15 mouse cellular contexts compared by ENCODE assay signal in the genomic region with DNA sequence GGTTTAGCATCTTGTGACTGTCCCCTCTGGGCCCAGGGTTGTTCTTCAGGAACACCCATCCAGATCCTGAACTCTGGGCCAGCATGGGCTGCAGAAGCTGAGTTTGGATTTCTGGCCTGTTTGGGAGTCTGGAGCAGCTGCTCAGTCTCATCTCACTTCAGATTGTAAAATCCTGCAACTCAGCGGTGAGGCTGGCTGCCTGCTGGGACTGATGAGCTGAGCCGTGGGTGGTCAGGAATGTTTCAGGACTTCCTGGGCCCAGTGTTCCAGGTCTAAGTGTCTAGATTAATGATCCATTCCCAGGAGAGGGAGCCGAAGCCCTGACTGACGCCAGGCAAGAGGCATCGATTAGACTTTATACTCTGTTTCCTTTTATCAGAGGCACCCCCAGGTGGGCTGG.
DNase-seq lines count a peak whose midpoint lies in the region; ATAC-seq and TF ChIP-seq lines count a peak whose summit lies in the region.
"Had no signal": no experiment of that assay in that cellular context is flagged by ENCODE, and none has a peak within 500 bp of the region (broad histone marks: within the 10 kb centered on the region; RNA-seq: fewer than 3 reads in every experiment).

No protein-coding gene starts in this region.

- H3K27ac ChIP-seq in kidney, postnatal 0 days: no peak overlapping the region
- H3K27ac ChIP-seq: embryonic facial prominence, embryonic 12.5 days; limb, embryonic 13.5 days; midbrain, embryonic 10.5 days had no signal

- ATAC-seq in Patski: peak; percentile 51
- ATAC-seq in kidney, postnatal 0 days (replicated peaks; ENCODE audit: low FRiP score, low read depth): peak; percentile 54; the same call in 1 of the 2 replicates
- ATAC-seq: forebrain, postnatal 0 days had no signal

- 0 out of 2 replicates have a peak, but pooled peaks cover 2% of the 10 kb centered on the region for H3K4me1 ChIP-seq in kidney, postnatal 0 days (replicated peaks; ENCODE audit: insufficient read depth, low read length)
- H3K4me1 ChIP-seq: embryonic facial prominence, embryonic 12.5 days; midbrain, embryonic 10.5 days had no signal

- POLR2A ChIA-PET in Patski (lab: Charles Lee): no interaction called here

- no peak overlapping the region for H3K4me2 ChIP-seq in kidney, postnatal 0 days (ENCODE audit: low read length)
- H3K4me2 ChIP-seq: embryonic facial prominence, embryonic 12.5 days; heart, embryonic 11.5 days; limb, embryonic 13.5 days had no signal

- in situ Hi-C loops in Patski (cut with MboI; ENCODE audit: low pct_unique_long_range_greater_than_20kb): loop anchor here (5.0 kb wide), 1 partner anchor 37 kb away; no protein-coding TSS in a partner anchor

- WGBS in kidney, postnatal 0 days: 14% methylated on average over 5 of the region's 5 CpGs

- DNase-seq in Patski (ENCODE audit: low read depth, low spot score): no peak
- DNase-seq in brain, adult 2 months (ENCODE audit: low read depth, low spot score): peak; percentile 52
- peak; percentile 49 for DNase-seq in kidney, postnatal 0 days (ENCODE audit: low spot score)
- DNase-seq in lung, postnatal 25 days (ENCODE audit: low spot score): peak; percentile 10
- no peak for DNase-seq in ovary, adult 18-20 months (ENCODE audit: low spot score)
- DNase-seq in layer of hippocampus, adult 9-10 months (ENCODE audit: low spot score): no peak
- no peak for DNase-seq in embryo, embryonic 11 days
- DNase-seq: cerebellum, postnatal 14 days; forebrain, postnatal 0 days; gastrocnemius, postnatal 10 days; heart, postnatal 4 days had no signal

- TF ChIP-seq CTCF in Patski (IDR thresholded peaks at IDR 0.05): no peak
- TF ChIP-seq CTCF in kidney, postnatal 0 days (IDR thresholded peaks at IDR 0.05; ENCODE audit: low read depth): no peak

- H3K9ac ChIP-seq in kidney, postnatal 0 days (ENCODE audit: low read depth, low read length): no peak overlapping the region
- H3K9ac ChIP-seq: embryonic facial prominence, embryonic 12.5 days; forebrain, postnatal 0 days; limb, embryonic 13.5 days had no signal

- no peaks in the 10 kb centered on the region for H3K27me3 ChIP-seq in Patski
- H3K27me3 ChIP-seq in kidney, postnatal 0 days (ENCODE audit: insufficient read depth, low read length): no peaks in the 10 kb centered on the region
- H3K27me3 ChIP-seq: embryonic facial prominence, embryonic 12.5 days had no signal

- no peaks in the 10 kb centered on the region for H3K9me3 ChIP-seq in kidney, postnatal 0 days (replicated peaks; ENCODE audit: low read length)
- H3K9me3 ChIP-seq: embryonic facial prominence, embryonic 12.5 days; limb, embryonic 13.5 days; midbrain, embryonic 10.5 days had no signal

- CTCF ChIA-PET in Patski (lab: Charles Lee): interaction anchor here (1.0 to 1.4 kb wide), 4 partner anchors 9 to 296 kb away, joined by 3 to 4 read pairs (median 3); no protein-coding TSS in a partner anchor

- no peak overlapping the region for H3K4me3 ChIP-seq in kidney, postnatal 0 days (replicated peaks; ENCODE audit: low read depth, low read length)
- H3K4me3 ChIP-seq: embryonic facial prominence, embryonic 12.5 days; limb, embryonic 13.5 days; midbrain, embryonic 10.5 days had no signal

- no peaks in the 10 kb centered on the region for H3K36me3 ChIP-seq in kidney, postnatal 0 days (ENCODE audit: insufficient read depth, low read length)
- H3K36me3 ChIP-seq: embryonic facial prominence, embryonic 12.5 days; limb, embryonic 13.5 days; midbrain, embryonic 10.5 days had no signal

Comparison
In these comparisons a context has a peak if more than half of its experiments do, and no peak if none do; other contexts are left out.
1. DNase-seq: peak in brain, adult 2 months (single experiment), kidney, postnatal 0 days (single experiment) and lung, postnatal 25 days (single experiment); none in Patski (single experiment), ovary, adult 18-20 months (single experiment), layer of hippocampus, adult 9-10 months (single experiment) and embryo, embryonic 11 days (single experiment).